Mouse (Mus musculus) left cerebral cortex, adult 2 months (tissue): ENCODE data around the gene Tmem104. TPM values are rescaled to one million over a fixed set of nuclear protein-coding genes. Genes with fewer than 3 reads are reported as not detected.

ENCODE experiments used
- DNase-seq, 2 experiments: peaks; one replicate each; pipeline ENCODE4 v3.0.0; 2021 to 2022; ENCODE audit warnings: low spot score in 2 of 2, mixed read lengths in 1 of 2; ENCODE audit errors: extremely low spot score in 1 of 2
- H3K27ac ChIP-seq: fragments of 200-600 bp; 2 replicates; pipeline ENCODE4 v1.8.1; 2022
- H3K4me3 ChIP-seq: fragments of 200-600 bp; 2 replicates; pipeline ENCODE4 v1.8.1; 2022
- CTCF ChIP-seq: fragments of 200-600 bp; IDR thresholded peaks from 2 replicates; pipeline ENCODE4 v1.8.1; 2022; ENCODE audit warnings: antibody characterized with exemption, mild to moderate bottlenecking, moderate library complexity
- intact Hi-C: fragments of 180-260 bp; cut with DNase I; formaldehyde crosslinking; loops from one replicate; pipeline ENCODE4 v1.15.1; 2025
- total RNA-seq, 2 experiments: library from RNA; stranded (reverse); gene quantifications; 2 replicates each; pipeline ENCODE4 v1.2.3; 2021

Gene Tmem104
- total RNA-seq, 2 experiments from 2014 or later: 16.2 to 16.8 TPM

DNA sequence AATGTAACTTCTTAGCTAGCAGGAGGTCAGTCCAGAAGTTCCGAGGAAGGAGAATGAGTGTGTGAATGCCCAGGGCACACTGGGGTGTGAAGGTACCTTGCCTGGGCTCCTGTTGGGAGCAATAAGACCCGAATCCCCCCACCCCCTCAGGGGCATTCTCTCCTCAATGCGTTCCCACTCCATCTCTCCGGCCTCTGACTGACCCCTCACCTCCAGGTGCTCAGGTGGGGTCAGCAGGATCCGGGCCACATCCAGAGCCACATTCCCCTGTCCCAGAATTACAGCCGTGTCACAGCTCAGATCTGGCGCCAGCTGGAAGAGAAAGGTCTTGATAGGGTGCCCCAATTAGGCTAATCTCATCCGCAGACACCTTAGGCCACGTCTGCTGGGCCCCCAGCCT, 83.8 kb downstream of the Tmem104 start:
- intact Hi-C loops: loop anchor here (2.0 kb wide), 2 partner anchors 110 to 188 kb away; no protein-coding TSS in a partner anchor
- no peak overlapping the region for H3K4me3 ChIP-seq
- H3K27ac ChIP-seq: no peak overlapping the region
- TF ChIP-seq CTCF: no peak
- DNase-seq: no peak

DNA sequence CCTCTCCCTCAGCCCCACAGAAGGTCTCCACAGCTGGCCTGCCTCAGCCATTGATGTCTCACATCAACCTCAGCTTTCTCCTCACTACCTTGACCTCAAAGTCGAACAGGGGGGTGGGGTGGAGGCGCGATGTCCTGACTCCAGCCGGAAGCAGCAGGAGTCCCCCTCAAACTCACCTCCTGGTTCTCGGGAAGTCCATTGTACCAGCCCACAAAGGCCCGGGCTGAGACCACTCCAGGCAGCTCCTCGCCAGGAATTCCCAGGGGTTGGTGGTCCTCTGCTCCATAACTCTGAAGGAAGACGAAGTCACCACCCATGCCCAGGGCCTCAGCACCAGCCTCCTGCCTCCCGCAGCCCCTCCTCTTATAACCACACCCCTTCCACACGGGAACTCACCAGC, 84.2 kb downstream of the Tmem104 start:
- no peak overlapping the region for H3K27ac ChIP-seq
- intact Hi-C loops: loop anchor here (2.0 kb wide), 2 partner anchors 111 to 189 kb away; no protein-coding TSS in a partner anchor
- TF ChIP-seq CTCF: no peak
- no peak overlapping the region for H3K4me3 ChIP-seq
- DNase-seq: no peak

- intact Hi-C loops: no loop called here
- Histone ChIP-seq H3K4me3 (no peak overlapping the region), H3K27ac (no peak overlapping the region)
- TF ChIP-seq CTCF: no peak
- DNase-seq: no peak
These were observed 85.7 kb downstream of the Tmem104 start for GRCm38 (mm10) chr11:115272894-115273498.

- intact Hi-C loops: no loop called here
- Histone ChIP-seq H3K27ac (no peak overlapping the region), H3K4me3 (no peak overlapping the region)
- no peak for DNase-seq
- no peak for TF ChIP-seq CTCF
These were observed 86.4 kb downstream of the Tmem104 start for GRCm38 (mm10) chr11:115273735-115274134.

DNA sequence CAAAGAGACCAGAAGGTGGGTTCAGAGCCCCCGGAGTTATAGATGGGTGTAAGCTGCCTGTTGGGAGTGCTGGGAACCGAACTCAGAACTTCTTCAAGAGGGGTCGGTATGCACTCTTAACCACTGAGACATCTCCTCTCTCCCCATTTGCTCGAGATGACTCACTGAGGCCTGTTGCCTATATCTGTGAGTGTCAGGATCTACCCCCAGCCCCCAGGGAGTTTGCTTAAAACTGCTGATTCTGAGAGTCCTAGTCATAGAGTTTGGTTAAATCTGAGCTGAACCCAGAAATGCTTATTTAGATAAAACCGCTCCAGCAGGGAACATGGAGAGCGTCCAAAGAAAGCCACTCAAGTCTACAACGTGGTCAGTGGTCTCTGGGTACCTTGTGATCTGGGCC, 86.9 kb downstream of the Tmem104 start:
- intact Hi-C loops: no loop called here
- no peak for DNase-seq
- Histone ChIP-seq H3K27ac (no peak overlapping the region), H3K4me3 (no peak overlapping the region)
- TF ChIP-seq CTCF: no peak

DNA sequence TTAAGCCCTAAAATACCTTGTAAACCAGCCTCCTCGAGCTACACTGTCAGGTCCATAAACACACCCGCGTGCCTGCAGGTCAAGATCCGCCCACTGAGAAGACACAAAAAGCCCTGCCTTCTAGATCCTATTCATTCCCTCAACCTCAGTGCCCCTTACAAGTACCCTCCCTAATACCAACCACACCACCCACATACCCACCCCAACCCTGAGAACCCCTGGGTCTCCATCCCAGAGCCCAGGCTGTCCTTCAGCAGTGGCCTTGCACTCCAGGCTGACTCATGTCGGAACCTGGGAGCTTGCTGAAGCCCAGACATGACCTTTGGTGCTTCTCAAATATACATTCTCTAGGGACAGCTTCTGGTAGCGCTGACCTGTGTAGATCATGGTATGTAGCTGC, 87.5 kb downstream of the Tmem104 start:
- no peak overlapping the region for H3K4me3 ChIP-seq
- H3K27ac ChIP-seq: no peak overlapping the region
- intact Hi-C loops: no loop called here
- TF ChIP-seq CTCF: no peak
- no peak for DNase-seq

GRCm38 (mm10) chr11:115275509-115275908, 88.2 kb downstream of the Tmem104 start:
- peak overlapping the region; percentile 75; the same call in 1 of the 2 replicates for H3K4me3 ChIP-seq
- intact Hi-C loops: no loop called here

DNA sequence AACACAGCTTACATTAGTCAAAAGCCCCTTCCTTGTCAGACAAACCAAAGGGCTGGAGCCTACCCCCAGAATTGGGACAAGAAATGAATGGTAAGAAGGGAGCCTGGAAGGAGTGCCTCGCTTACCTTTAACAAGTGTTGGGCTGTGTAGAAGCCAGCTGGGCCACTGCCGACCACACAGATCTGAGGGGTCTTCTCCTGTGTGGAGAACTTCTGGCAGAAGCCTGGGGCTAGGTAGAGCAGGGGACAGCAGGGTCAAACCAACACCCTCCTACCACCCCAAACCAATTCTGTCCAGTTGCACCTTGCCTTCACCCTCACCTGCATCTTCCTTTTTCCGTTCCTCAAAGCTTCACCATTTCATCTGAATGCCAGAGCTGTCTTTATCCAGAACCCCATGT, 88.7 kb downstream of the Tmem104 start:
- intact Hi-C loops: no loop called here
- H3K4me3 ChIP-seq: peak overlapping the region; percentile 75
- no peak for TF ChIP-seq CTCF
- no peak for DNase-seq
- peak overlapping the region; percentile 93; the same call in 1 of the 2 replicates for H3K27ac ChIP-seq

More at GRCm38 (mm10) chr11:115275509-115275908, 88.2 kb downstream of the Tmem104 start:
- no peak for DNase-seq
- no peak for TF ChIP-seq CTCF
- no peak overlapping the region for H3K27ac ChIP-seq

DNA sequence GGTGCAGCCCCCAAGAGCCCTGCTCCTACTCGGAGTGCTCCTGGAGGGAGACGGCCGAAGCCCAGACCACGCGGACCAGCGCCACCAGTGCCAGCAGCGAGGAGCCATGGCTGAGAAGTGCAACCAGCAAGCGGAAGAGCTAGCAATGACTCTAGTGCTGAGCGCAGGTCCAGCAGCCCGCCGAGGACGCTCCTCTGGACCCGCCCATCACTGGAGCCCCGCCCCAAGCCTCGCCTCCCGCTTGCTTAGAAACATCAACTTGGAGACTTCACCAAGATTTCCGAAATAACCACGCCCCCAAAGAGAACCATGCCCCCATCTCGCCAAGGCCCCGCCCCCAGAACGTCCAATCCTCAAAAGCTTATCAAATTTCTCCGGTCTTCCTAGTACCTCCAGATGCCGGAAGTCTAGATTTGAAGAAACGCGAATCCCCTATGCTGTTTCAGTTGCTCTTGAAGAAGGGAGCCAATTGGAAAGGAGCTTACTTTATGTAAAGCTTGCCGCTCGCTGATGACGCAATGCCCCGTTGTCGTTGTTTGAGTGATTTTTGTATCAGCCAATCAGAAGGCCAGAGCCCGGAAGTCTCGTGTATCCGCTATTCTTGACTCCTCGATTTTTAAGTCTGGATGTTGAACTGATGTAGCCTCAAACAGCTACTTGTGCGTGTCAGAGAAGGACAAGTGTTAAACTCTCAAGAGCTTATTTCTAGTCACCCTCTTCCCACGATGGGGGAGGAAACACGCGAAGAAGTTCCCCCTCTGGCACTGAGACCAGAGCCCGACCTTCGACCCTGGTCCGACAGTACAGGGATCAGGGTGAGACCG, 89.7 kb downstream of the Tmem104 start, which contains the start of gene Fdxr:
TSS of gene Fdxr (minus strand) at position 271 of the 824 bp plus-strand sequence.
- H3K4me3 ChIP-seq: peak within 1 kb of the TSS; percentile 75
- peak within 1 kb of the TSS; percentile 93 for H3K27ac ChIP-seq
- intact Hi-C loops: no loop called here
- peak; percentile 93 to 97 for DNase-seq
- no peak; the same call in 1 of the 2 replicates for TF ChIP-seq CTCF

- Histone ChIP-seq H3K4me3 (peak overlapping the region; percentile 75), H3K27ac (peak overlapping the region; percentile 93)
- intact Hi-C loops: no loop called here
- TF ChIP-seq CTCF: no peak
- DNase-seq: no peak
These were observed 90.3 kb downstream of the Tmem104 start for GRCm38 (mm10) chr11:115277604-115277975.

DNA sequence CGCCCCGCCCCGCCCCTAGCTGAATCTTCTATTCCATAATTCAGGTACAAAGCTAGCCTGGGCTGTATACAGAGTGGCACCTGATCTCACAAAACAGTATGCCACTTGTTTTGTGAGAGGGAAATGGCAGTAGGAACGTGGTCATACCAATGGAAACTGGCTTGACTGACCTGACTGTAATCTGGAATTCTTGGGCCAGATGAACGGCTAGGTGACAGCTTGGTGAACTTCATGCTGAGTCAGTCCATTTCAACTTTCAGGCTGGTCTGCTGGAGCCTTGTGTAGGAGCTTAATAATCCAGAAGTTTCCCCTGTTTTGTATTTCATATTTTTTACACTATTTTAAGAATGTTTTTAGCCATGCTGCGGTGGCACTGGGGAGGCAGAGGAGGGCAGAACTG, 90.9 kb downstream of the Tmem104 start:
- no peak for DNase-seq
- Histone ChIP-seq H3K4me3 (no peak overlapping the region), H3K27ac (no peak overlapping the region)
- TF ChIP-seq CTCF: no peak
- intact Hi-C loops: no loop called here

GRCm38 (mm10) chr11:115279726-115280125, 92.4 kb downstream of the Tmem104 start:
- TF ChIP-seq CTCF: no peak
- H3K27ac ChIP-seq: no peak overlapping the region
- H3K4me3 ChIP-seq: no peak overlapping the region
- intact Hi-C loops: no loop called here
- DNase-seq: no peak
